Mouse (Mus musculus) neural tube, embryonic 15.5 days (tissue): Measurements from ENCODE around the gene Arhgap23. TPM values are rescaled to one million over a fixed set of nuclear protein-coding genes. Genes with fewer than 3 reads are reported as not detected.

Source experiments
- ATAC-seq: fragments of 200-750 bp; cut with Nextera tagmentation; 2 replicates; pipeline ENCODE4 v1.8.0; 2017; ENCODE audit warnings: mild to moderate bottlenecking, moderate TSS enrichment, moderate library complexity; ENCODE audit not compliant: low FRiP score
- H3K27ac ChIP-seq: fragments of 300-500 bp; sonication (generic); replicated peaks from 2 replicates; pipeline ENCODE4 v1.5.1; 2015; ENCODE audit warnings: mild to moderate bottlenecking, inconsistent platforms
- H3K27me3 ChIP-seq: fragments of 300-500 bp; sonication (generic); replicated peaks from 2 replicates; pipeline ENCODE4 v1.6.1; 2015; ENCODE audit warnings: inconsistent platforms
- H3K36me3 ChIP-seq: fragments of 300-500 bp; sonication (generic); 2 replicates; pipeline ENCODE4 v1.6.1; 2015; ENCODE audit warnings: inconsistent platforms
- H3K4me1 ChIP-seq: fragments of 300-500 bp; sonication (generic); 2 replicates; pipeline ENCODE4 v1.6.1; 2015; ENCODE audit warnings: inconsistent platforms
- H3K4me2 ChIP-seq: fragments of 300-500 bp; sonication (generic); 2 replicates; pipeline ENCODE4 v1.6.1; 2015; ENCODE audit warnings: inconsistent platforms, mild to moderate bottlenecking, moderate library complexity
- H3K4me3 ChIP-seq: fragments of 300-500 bp; sonication (generic); replicated peaks from 2 replicates; pipeline ENCODE4 v1.5.1; 2015; ENCODE audit warnings: mild to moderate bottlenecking, inconsistent platforms
- H3K9ac ChIP-seq: fragments of 300-500 bp; sonication (generic); replicated peaks from 2 replicates; pipeline ENCODE4 v1.6.1; 2015; ENCODE audit warnings: mild to moderate bottlenecking, inconsistent platforms
- H3K9me3 ChIP-seq: fragments of 300-500 bp; sonication (generic); replicated peaks from 2 replicates; pipeline ENCODE4 v1.6.1; 2016; ENCODE audit warnings: inconsistent platforms
- WGBS: fragments of 180-500 bp; shearing (Covaris S2); methylation state at CpG from one replicate; pipeline ENCODE4 v1.1.7; 2015; ENCODE audit warnings: mixed read lengths; 5-methylcytosine and 5-hydroxymethylcytosine counted together
- polyA plus RNA-seq: library from polyadenylated mRNA; unstranded; fragments of >200 nt; fragmentation: Nextera tagmentation; extraction: Ambion mirVana; gene quantifications from 2 replicates; pipeline ENCODE4 v1.2.1, GENCODE M21; 2015

Gene Arhgap23
- polyA plus RNA-seq, 1 experiment from 2014 or later, result 9.2 TPM

DNA sequence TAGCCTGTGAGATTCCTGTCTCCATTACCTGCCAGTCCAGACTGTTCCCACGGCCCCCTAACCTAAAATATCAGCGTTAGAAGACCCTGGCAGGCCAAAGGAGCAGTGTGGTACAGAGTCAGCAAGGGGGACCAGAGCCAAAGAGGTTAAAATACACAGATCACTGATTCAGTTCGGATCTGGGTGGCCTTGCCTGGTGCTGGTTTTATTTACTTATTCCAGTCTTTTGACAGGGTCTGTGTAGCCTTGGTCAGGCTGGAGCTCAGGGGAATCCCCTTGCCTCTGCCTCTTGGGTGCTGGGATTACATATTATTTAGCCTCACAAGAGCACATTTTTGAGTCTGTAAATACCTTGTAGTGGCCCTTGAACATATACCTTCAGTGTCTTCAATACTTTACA is 9.5 kb downstream of the Arhgap23 start:
- H3K36me3 ChIP-seq, result no peaks in the 10 kb centered on the region
- H3K4me3 ChIP-seq, result no peak overlapping the region
- H3K27ac ChIP-seq, result no peak overlapping the region
- H3K27me3 ChIP-seq, result no peaks in the 10 kb centered on the region
- 82% methylated on average over 3 of the region's 3 CpGs for WGBS
- ATAC-seq, result no peak
- no peak overlapping the region for H3K4me2 ChIP-seq
- no peaks in the 10 kb centered on the region for H3K9me3 ChIP-seq
- peaks cover 28% of the 10 kb centered on the region for H3K4me1 ChIP-seq
- no peak overlapping the region for H3K9ac ChIP-seq

- Histone ChIP-seq H3K4me2 (peak overlapping the region; percentile 72), H3K4me3 (peak overlapping the region; percentile 39)
- ATAC-seq, result peak; percentile 80
Measured at GRCm38 (mm10) chr11:97427794-97428725, 12.7 kb downstream of the Arhgap23 start.

DNA sequence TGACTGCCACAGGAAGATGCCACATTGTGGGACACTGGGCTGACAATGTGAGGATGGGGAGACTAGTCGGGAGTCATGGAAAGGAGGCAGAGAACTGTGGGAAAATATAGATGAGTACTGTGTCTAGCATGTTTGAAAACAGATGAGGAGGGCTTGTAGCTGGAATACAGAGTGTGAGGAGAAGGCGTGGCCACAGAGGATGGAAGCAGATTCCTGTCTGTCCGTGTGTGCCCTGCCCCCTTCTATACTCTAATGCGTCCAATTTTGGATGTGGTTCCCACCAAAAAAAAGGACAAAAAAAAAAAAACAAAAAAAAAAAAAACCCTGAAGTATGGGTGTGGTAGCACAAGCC is 13.4 kb downstream of the Arhgap23 start:
- Histone ChIP-seq H3K4me3 (peak overlapping the region; percentile 39), H3K4me2 (peak overlapping the region; percentile 72), H3K9me3 (no peaks in the 10 kb centered on the region), H3K27ac (peak overlapping the region; percentile 34; the same call in 1 of the 2 replicates), H3K4me1 (peaks cover 19% of the 10 kb centered on the region), H3K9ac (peak overlapping the region; percentile 33; the same call in 1 of the 2 replicates), H3K36me3 (no peaks in the 10 kb centered on the region), H3K27me3 (no peaks in the 10 kb centered on the region)
- ATAC-seq, result peak; percentile 32; the same call in 1 of the 2 replicates
- 55% methylated on average over 4 of the region's 4 CpGs for WGBS

More at GRCm38 (mm10) chr11:97427794-97428725, 12.7 kb downstream of the Arhgap23 start:
- Histone ChIP-seq H3K9ac (peak overlapping the region; percentile 33; the same call in 1 of the 2 replicates), H3K27me3 (no peaks in the 10 kb centered on the region), H3K27ac (peak overlapping the region; percentile 34; the same call in 1 of the 2 replicates), H3K36me3 (no peaks in the 10 kb centered on the region), H3K4me1 (peaks cover 21% of the 10 kb centered on the region), H3K9me3 (no peaks in the 10 kb centered on the region)
- WGBS, result under 1% methylated on average over 32 of the region's 32 CpGs

DNA sequence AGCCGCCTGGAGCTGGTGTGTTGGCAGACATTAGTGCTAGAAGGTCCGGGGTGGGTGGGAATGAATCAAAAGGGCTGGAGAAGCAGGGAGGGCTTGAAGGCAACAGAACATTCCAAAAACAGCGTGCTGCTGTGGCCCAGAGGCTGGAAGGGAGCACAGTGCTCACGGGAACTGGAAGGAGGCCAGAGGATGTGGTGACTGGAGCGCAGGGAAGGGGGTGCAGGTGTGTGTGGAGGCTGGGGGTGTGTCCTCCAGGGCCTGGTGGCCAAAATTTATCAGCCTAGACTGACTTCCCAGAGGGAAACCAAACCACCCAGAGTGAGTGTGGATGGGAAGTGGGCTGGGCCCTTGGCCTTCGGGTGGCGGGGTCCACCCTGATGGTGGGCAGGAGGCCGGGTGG is 14.3 kb downstream of the Arhgap23 start:
- Histone ChIP-seq H3K4me1 (peaks cover 21% of the 10 kb centered on the region), H3K9ac (no peak overlapping the region), H3K9me3 (no peaks in the 10 kb centered on the region), H3K4me2 (no peak overlapping the region), H3K36me3 (no peaks in the 10 kb centered on the region), H3K27me3 (no peaks in the 10 kb centered on the region), H3K27ac (no peak overlapping the region), H3K4me3 (no peak overlapping the region)
- ATAC-seq, result no peak
- WGBS, result 78% methylated on average over 8 of the region's 8 CpGs

- Histone ChIP-seq H3K27ac (no peak overlapping the region), H3K27me3 (no peaks in the 10 kb centered on the region), H3K4me3 (no peak overlapping the region), H3K4me2 (no peak overlapping the region), H3K4me1 (peaks cover 37% of the 10 kb centered on the region), H3K9ac (no peak overlapping the region), H3K36me3 (no peaks in the 10 kb centered on the region), H3K9me3 (no peaks in the 10 kb centered on the region)
- WGBS, result 12% methylated on average over 3 of the region's 3 CpGs
- no peak for ATAC-seq
Measured at GRCm38 (mm10) chr11:97432015-97432414, 16.7 kb downstream of the Arhgap23 start.

DNA sequence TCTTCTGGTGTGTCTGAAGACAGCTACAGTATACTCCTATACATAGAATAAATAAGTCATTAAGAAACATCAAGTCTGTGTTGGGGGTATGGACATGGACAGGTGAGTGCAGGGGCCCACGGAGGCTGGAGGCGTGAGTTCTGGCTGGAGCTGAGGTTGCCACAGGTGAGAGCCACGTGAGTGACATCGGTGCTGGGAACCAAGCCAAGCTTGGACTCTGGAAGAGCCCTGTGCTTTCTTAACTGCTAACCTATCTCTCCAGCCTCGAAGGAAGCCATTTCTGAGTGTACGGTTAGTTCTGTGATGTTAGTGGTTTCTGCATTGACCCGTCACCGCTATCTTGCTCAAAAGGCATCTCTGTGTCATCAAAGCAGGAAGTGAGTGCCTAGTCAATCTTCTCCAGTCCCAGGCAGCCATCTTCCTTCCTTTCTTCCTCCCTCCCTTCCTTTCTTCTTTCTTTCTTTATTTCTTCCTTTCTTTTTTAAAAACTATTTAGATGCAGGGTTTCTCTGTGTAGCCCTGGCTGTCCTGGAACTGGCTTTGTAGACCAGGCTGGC is 17.7 kb downstream of the Arhgap23 start:
- WGBS, result 90% methylated on average over 8 of the region's 8 CpGs
- H3K4me2 ChIP-seq, result no peak overlapping the region
- H3K36me3 ChIP-seq, result no peaks in the 10 kb centered on the region
- no peak overlapping the region for H3K9ac ChIP-seq
- H3K9me3 ChIP-seq, result no peaks in the 10 kb centered on the region
- ATAC-seq, result no peak
- no peak overlapping the region for H3K4me3 ChIP-seq
- no peak overlapping the region for H3K27ac ChIP-seq
- H3K4me1 ChIP-seq, result peaks cover 34% of the 10 kb centered on the region
- H3K27me3 ChIP-seq, result peaks cover 5% of the 10 kb centered on the region; the same call in 1 of the 2 replicates

DNA sequence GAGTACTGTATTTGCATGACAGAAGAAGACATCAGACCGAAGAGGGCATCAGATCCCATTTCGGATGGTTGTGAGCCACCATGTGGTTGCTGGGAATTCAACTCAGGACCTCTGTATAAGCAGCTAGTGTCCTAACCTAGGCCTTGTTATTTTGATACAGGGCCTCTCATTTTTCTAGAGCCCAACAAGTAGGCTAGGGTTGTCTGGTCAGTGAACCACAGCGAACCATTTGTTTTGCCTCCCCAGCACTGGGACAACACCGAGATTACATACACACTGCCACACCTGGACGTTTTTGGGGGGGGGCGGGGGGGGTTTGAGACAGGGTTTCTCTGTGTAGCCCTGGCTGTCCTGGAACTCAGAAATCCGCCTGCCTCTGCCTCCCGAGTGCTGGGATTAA is 18.8 kb downstream of the Arhgap23 start:
- no peak for ATAC-seq
- WGBS, result 80% methylated on average over 8 of the region's 8 CpGs
- Histone ChIP-seq H3K4me1 (peaks cover 25% of the 10 kb centered on the region), H3K27me3 (peaks cover 12% of the 10 kb centered on the region), H3K4me2 (no peak overlapping the region), H3K9ac (no peak overlapping the region), H3K9me3 (no peaks in the 10 kb centered on the region), H3K4me3 (no peak overlapping the region), H3K27ac (no peak overlapping the region), H3K36me3 (no peaks in the 10 kb centered on the region)

GRCm38 (mm10) chr11:97434704-97435454 is 19.5 kb downstream of the Arhgap23 start:
- Histone ChIP-seq H3K4me1 (peaks cover 30% of the 10 kb centered on the region), H3K9me3 (no peaks in the 10 kb centered on the region), H3K36me3 (no peaks in the 10 kb centered on the region), H3K27me3 (peaks cover 20% of the 10 kb centered on the region), H3K9ac (no peak overlapping the region), H3K27ac (peak overlapping the region; percentile 65), H3K4me3 (peak overlapping the region; percentile 24), H3K4me2 (peak overlapping the region; percentile 52)
- 5% methylated on average over 15 of the region's 15 CpGs for WGBS
- no peak for ATAC-seq

DNA sequence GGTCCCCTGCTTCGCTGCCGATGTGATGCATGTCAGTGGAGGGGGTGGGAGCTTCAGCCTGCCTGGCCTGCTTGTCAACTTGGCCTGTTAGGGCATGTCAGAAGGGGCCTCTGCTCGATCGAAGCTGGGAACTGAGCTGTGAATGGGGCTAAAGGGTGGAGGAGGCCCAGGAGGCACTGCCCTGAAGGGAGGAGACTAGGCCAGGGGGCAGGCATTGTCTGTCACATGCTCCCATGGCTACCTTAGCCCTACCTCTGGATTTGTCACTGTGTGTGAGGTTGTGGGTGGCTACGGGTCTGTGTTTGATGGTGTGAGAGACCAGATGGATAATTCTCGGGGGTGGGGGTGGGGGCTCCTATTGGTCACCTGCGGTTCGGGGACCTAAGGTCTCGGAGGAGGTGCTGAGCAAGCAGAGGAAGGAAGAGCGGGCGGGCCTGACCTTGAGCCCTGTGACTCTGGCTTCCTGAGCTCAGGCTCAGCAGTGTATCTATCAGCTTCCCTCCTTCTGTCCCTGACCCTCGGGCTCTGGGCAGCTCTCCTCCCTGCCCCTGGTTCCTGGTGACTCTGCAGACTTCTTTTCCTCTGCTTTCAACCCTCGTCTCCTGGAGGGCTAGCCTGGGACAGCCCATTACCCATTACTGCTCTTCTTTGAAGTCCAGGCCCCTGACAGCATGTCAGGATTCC is 20.6 kb downstream of the Arhgap23 start:
- no peaks in the 10 kb centered on the region for H3K9me3 ChIP-seq
- peaks cover 41% of the 10 kb centered on the region for H3K4me1 ChIP-seq
- H3K9ac ChIP-seq, result no peak overlapping the region
- no peak overlapping the region for H3K4me3 ChIP-seq
- no peak overlapping the region for H3K4me2 ChIP-seq
- H3K36me3 ChIP-seq, result no peaks in the 10 kb centered on the region
- H3K27me3 ChIP-seq, result peaks cover 29% of the 10 kb centered on the region
- H3K27ac ChIP-seq, result 0 out of 2 replicates have a peak overlapping the region, but pooled peaks have one; percentile 11
- WGBS, result 67% methylated on average over 13 of the region's 13 CpGs
- ATAC-seq, result no peak

DNA sequence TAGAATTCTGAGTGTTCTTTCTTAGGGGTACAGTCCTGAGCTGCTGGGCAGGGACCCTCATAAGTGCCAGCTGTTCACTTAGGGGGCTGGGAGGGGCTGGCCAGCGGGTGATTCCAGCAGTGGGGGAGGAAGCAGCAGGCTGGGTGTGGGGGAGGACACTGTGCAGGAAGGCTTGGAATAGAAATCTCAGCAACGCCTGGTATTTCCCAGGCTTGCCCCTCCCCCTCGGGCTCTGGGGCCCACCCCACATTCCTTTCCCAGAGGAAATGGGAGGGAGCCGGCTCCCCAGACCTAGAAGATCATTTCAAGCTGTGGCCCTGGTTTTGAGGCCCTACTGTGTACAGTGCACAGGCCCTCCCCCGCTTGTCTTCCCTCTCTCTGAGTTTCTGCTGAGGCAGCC is 22.4 kb downstream of the Arhgap23 start:
- WGBS, result 15% methylated on average over 5 of the region's 5 CpGs
- no peak overlapping the region for H3K9ac ChIP-seq
- no peak overlapping the region; the same call in 1 of the 2 replicates for H3K27ac ChIP-seq
- H3K9me3 ChIP-seq, result no peaks in the 10 kb centered on the region
- H3K4me1 ChIP-seq, result peaks cover 57% of the 10 kb centered on the region
- no peak overlapping the region for H3K4me3 ChIP-seq
- H3K36me3 ChIP-seq, result no peaks in the 10 kb centered on the region
- ATAC-seq, result no peak
- H3K27me3 ChIP-seq, result peaks cover 34% of the 10 kb centered on the region
- no peak overlapping the region for H3K4me2 ChIP-seq

DNA sequence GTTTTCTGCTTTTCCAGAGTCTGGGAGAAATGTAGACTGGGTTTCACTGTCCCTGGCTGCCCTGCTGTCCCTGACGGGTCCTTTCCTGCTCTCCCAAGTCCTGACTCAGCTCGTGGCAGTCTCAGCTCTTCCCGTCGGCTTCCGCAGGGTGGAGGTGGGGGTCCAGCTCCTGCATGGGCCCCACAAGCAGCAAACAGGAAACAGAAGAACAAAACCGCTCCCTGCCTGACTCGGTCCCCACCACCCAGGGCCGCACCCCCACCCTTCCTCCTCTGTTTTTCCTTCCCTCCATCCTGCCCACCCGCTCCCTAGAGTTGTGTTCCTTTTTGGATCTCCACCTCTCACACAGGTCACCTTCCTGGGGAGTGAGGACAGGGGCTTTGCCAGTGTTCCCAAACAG is 23.5 kb downstream of the Arhgap23 start:
- H3K4me1 ChIP-seq, result peaks cover 57% of the 10 kb centered on the region
- H3K9ac ChIP-seq, result no peak overlapping the region
- no peaks in the 10 kb centered on the region for H3K36me3 ChIP-seq
- ATAC-seq, result no peak
- WGBS, result 72% methylated on average over 9 of the region's 9 CpGs
- H3K4me2 ChIP-seq, result no peak overlapping the region
- no peaks in the 10 kb centered on the region for H3K9me3 ChIP-seq
- no peak overlapping the region for H3K4me3 ChIP-seq
- 0 out of 2 replicates have a peak overlapping the region, but pooled peaks have one; percentile 15 for H3K27ac ChIP-seq
- peaks cover 34% of the 10 kb centered on the region for H3K27me3 ChIP-seq
